Mouse (Mus musculus) spleen, embryonic (tissue): ENCODE data around the gene Cers5.

ENCODE experiments used
- CTCF ChIA-PET: fragments of 350-600 bp; sonication (Branson Sonifier 250); formaldehyde crosslinking; loops from one replicate; lab custom pipeline; 2022; lab: Charles Lee

Gene Cers5

DNA sequence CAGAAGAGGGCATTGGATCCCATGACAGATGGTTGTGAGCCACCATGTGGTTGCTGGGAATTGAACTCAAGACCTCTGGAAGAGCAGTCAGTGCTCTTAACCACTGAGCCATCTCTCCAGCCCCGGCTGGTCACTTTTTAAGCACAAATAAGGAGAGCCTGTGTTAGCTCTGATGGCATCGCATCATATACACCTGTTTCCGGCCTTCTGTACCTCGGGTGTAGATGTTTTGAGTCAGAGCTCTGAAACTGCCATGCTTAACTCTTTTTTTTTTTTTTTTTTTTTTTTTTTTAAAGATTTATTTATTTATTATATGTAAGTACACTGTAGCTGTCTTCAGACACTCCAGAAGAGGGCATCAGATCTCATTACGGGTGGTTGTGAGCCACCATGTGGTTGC is 45.6 kb downstream of the Cers5 start:
- CTCF ChIA-PET: interaction anchor here (0.6 to 0.7 kb wide), 2 partner anchors 11 to 708 kb away, joined by 3 to 5 read pairs; no protein-coding TSS in a partner anchor

DNA sequence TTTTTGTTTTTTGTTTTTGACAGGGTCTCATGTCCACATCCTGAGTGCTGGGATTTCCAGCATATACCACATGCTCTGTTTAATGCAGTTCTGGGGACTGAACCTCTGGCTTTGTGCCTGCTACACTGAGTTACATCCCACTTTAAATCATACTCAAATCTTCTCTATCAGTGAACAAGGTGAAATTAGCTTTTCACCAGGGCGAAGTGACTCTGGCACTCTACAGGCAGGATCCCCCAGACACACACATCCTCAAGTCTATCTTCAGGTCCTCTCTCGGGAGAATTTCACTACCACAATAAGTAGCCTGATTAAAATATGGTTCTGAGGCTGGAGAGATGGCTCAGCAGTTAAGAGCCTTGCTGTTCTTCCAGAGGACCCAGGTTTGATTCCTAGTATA is 46.1 kb downstream of the Cers5 start:
- CTCF ChIA-PET: interaction anchor here (0.6 to 0.7 kb wide), 2 partner anchors 11 to 709 kb away, joined by 3 to 5 read pairs; no protein-coding TSS in a partner anchor

DNA sequence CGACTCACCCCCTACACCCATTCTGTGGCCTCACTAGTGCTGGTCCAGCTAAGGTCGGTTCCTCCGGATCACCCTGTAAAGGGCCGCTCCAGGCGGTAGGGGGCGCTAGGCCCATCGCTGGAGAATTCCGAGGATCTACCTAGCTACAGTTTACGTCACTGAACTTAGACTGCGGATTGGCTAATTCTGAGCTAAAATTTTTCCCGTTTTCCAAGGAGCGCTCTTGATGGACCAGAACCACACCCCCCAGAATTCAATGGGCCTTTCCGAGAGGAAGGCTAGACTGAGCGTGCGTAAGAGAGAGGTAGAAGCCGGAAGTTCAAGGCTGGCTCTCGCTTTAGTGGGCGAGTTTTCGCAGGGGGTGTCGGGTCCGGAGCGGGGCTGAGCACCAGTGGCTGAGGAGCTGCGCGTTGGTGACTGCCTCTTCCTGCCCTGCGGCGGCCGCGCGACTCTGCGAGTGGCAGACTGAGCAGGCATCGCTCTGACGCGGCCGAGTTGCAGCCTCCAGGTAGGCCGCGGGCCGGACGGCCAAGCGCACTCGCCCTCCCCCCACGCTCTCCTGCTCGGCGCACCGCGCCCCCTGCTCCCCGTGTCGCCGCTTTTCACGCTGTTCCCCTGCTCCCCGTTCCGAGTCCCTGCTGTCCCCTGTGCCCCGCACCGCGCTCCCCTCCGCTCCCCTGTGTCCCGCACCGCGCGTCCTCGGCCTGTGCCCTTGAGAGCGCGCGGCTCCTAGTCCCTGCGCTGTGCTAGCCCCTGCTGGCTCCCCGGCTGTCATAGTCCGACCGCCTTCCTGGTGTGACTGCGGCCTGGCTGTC is 47.1 kb downstream of the Cers5 start, which contains the start of gene Cox14:
Gene Cox14 (plus strand): TSS at position 278 of the 815 bp plus-strand sequence.
- CTCF ChIA-PET: interaction anchor here (0.6 to 1.1 kb wide), 2 partner anchors 53 to 1159 kb away, joined by 3 read pairs; no protein-coding TSS in a partner anchor

DNA sequence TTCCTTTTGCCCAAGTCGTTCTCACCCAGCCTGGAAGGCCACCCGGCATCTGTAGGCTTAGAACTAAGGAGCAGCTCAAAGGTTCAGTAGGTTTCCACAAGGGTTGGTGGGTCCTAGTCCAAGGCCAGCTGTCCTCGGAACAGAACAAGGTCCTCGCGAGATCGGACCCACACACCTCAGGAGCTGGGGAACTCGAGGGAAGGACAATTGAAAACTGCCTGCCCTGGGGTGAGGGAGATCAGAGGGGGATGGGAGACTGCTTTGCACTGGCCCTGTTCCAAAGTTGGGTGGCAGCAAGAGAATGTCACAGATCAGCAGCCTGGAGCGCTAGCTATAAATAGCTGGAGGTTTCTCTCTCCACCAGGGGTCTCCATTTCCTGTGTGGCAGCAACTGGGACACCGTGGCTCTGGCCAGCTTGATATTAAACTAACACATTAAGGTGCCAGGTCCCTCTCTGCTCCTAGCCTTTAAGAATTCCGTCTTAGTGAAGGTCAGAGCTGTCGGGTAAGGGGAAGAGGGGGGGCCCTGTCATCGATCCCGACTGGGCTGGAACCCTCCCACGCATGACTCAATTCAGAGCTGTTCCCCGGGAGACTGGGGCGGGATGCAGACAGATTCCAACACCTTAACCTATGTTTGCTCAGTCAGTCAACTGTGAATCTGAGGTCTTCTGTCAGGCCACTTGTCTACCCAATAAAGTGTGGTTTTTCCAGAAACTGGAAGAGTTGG is 48.2 kb downstream of the Cers5 start:
- CTCF ChIA-PET: interaction anchor here (1.1 kb wide), 1 partner anchor 54 kb away, joined by 3 read pairs; no protein-coding TSS in a partner anchor

DNA sequence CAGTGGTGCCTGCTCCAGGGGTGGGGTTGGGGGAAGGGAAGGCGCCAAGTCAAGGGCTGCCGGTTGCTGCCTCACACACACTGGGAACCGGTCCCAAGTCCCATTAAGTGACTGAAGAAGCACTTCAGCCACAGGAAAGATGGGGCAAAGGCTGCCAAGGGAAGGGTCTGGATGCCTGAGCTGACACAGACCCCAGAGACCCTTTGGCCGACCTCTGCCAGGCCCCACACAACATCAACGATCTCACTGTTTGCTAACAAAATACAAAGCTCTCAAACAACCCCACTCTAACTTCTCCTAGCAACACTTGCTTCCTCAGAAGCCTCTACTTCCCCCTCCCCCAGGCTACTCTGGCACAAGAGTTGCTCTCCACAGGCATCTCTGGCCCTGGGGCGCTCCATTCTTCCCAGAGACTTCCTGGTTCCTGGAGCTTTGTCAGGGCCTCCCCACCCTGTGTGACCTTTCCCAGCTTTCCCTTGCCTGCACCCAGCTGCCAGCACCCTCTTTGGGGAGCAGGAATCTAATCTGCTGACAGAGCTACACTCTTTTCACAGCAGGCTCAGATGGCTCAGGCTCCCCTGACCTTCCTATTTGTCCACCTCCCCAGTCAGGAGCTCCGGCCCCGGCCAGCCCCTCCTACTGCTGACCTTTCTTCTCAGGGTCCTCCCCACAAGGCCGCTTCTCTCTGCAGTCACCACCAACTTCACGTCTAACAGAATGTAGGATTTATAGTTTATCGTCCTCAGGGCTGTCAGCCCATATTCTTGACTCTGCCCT is 49.0 kb downstream of the Cers5 start:
- CTCF ChIA-PET: no interaction called here

DNA sequence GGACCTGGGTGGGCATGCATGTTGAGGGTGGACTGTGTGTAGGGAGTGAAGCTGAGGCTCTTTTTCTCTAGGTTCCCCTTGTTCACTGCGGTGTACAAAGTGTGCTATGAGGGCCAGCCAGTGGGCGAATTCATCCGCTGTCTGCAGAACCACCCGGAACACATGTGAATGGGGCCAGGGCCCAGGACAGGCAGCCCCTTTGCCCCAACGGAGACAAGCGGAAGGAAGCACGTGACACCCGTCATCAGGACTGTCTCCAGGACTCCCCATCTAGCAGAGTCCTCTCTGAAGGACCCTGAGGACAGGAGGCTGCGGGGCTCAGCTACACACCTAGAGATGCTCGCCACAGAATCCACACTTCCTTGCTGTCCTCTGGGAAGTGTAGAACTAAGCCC is 49.6 kb downstream of the Cers5 start:
- CTCF ChIA-PET: no interaction called here

DNA sequence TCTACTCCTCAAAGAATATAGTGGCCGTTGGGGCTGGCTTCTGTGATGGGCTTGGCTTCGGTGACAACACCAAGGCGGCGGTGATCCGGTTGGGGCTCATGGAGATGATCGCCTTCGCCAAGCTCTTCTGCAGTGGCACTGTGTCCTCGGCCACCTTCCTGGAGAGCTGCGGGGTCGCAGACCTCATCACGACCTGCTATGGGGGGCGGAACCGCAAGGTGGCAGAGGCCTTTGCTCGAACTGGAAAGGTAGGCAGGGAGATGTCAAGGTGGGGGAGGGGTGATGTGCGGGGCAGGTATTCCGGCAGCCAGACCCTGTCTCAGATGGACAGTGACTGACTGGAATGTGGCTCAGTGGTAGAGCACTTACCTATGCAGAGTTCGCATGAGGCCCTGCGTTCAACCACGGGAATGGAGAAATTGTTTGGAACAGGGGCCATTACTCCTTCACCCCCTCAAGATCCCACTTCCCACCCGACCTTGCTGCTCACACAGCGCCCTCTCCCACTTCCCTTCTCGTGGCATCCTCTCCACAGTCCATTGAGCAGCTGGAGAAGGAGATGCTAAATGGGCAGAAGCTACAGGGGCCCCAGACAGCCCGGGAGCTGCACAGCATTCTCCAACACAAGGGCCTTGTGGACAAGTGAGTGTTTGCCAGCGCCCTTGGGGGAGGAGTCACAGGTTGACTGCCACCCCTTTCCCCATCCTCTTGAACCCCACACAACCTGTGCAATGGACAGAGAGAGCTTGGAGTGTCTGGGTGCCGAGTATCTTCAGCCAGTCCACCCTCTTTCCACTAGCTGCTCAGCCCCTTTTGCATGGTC is 50.6 kb downstream of the Cers5 start:
- CTCF ChIA-PET: no interaction called here

DNA sequence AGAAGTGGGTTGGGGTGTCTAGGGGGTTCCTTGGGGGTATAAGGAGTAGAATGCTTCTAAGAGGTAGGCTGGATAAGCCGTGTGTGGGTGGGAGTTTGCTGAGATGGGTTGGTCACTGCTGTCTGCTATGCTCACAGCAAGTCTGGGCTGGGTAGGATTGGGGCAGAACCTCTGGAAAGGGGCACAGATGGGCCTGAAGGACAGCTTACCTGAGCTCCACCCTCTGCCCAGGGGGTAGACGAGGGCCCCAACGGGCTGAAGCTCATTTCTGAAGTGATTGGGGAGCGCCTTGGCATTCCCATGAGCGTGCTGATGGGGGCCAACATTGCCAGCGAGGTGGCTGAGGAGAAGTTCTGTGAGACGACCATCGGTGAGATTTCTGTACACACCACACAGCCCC is 52.8 kb downstream of the Cers5 start:
- CTCF ChIA-PET: interaction anchor here (0.6 kb wide), 2 partner anchors 13 to 325 kb away, joined by 5 to 11 read pairs; no protein-coding TSS in a partner anchor

DNA sequence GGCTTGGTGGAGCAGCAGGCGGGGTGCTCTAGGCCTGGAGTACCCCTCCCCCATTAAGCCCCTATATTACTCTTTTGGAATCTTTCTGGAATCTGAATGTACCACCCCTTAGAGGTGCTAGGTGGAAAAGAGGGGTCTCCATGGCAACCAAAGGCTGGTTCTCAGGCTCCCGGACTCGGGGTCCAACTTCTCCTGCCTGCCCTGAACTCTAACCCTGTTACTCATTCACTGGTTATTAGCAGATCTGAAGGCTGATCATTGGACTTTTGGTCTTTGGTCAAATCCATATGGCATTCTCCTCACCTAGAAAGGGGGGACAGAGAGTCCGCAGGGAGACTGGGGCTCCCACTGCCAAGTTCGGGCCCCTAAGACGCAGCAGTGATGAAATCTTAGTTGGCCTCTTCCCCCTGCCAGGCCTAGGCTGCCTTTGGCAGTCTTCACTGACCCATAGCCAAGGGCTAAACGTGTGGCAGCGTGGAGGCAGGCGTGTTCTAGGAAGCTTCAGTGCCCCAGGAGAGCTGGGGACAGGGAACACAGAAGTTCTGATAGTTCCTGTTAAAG is 54.1 kb downstream of the Cers5 start:
- CTCF ChIA-PET: no interaction called here

DNA sequence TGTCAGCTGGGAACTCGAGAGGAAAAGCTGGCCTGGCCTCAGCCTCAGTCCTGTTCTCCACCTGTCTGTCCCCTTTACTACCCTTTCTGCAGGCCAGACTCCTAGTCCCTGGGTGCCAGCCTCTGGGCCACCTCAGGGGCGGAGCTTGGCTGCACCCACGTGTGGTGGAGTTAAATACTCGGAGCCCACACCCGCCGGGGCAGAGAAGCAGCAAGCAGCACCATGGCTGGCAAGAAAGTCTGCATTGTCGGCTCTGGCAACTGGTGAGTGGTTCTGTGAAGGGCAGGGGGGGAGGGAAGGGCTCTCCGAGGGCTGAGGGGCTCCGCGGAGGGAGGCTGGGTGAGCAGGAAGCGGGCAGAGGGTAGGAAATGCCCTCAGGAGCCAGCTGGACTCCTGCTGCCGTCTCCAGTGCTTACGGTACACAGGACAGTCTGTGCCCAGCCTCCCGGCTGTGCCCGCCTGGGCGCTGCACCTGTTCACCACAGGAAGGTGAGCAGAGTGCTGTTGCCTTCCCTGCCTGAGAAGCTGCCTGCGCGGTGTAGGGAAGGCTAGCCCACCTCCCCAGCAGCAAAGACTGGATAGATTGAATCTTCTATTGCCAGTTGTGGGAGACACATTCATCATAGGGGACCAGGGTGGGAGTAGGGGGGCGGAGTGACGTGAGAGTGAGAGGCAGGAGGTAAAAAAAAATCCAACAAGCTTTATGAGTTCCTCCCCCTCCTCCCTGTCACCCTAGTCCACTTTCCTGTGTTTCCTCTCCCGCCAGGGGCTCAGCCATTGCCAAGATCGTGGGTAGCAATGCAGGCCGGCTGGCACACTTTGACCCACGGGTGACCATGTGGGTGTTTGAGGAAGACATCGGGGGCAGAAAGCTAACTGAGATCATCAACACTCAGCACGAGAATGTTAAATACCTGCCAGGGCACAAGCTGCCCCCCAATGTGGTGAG is 55.0 kb downstream of the Cers5 start, which contains the start of gene Gpd1:
Gene Gpd1 (plus strand): TSS at position 130 of the 949 bp plus-strand sequence.
- CTCF ChIA-PET: interaction anchor here (0.5 to 0.6 kb wide), 2 partner anchors 12 to 180 kb away, joined by 3 to 4 read pairs; no protein-coding TSS in a partner anchor

DNA sequence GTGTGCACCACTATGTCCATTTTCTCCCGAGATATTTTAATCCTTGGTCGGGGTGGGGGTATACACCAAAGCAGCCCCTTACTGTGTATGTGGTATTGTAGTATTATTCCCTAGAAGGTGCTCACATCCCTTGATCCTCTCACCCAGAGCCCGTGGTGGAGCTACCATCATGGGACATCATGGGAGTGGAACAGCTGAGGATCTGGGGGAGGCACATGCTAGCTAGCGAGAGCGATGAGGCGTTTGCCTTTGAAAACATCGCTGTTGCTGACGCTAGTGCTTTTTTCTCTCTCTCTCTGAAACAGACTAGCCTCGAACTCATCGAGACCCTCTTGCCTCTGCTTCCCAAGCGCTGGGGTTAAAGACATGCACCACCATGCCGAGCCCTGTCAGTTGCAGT is 55.9 kb downstream of the Cers5 start:
- CTCF ChIA-PET: interaction anchor here (0.6 kb wide), 1 partner anchor 11 kb away, joined by 3 read pairs; no protein-coding TSS in a partner anchor

DNA sequence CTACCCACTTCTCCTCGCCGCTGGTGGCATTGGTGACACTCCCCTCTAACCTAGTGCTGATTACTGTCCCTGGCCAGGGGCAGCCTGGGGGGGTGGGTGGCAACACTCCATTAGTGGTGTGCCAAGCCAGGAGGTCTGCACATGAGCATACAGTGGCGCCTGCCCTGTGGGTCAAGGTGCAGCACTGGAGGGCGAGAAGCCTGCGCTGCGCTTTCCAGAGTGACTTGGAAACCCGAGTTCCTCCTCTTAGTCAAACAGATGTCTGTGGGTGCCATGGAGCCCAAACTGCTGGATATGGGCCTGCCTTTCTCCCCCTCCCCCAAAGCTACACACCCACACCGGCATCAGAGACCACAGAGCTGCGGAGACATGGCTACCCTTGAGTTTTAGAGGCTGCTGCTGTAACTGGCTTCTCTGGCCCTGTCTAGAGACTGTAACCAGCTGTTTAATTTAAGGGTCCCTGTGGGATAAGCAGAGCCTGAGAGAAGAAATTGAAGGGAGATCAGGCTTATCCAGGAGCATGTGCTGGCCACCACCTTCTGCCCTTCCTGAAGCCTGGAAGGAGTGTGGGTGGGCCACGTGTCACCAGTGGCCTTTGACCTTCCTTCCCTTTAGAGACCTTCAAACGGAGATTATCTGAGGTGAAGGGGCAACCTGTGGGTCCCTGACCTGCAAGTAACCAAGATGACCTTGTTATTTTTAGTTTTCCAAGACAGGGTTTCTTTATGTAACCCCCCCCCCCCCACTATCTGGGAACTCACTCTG is 56.5 kb downstream of the Cers5 start:
- CTCF ChIA-PET: interaction anchor here (0.6 to 1.1 kb wide), 4 partner anchors 11 to 175 kb away, joined by 3 to 5 read pairs (median 4); no protein-coding TSS in a partner anchor

DNA sequence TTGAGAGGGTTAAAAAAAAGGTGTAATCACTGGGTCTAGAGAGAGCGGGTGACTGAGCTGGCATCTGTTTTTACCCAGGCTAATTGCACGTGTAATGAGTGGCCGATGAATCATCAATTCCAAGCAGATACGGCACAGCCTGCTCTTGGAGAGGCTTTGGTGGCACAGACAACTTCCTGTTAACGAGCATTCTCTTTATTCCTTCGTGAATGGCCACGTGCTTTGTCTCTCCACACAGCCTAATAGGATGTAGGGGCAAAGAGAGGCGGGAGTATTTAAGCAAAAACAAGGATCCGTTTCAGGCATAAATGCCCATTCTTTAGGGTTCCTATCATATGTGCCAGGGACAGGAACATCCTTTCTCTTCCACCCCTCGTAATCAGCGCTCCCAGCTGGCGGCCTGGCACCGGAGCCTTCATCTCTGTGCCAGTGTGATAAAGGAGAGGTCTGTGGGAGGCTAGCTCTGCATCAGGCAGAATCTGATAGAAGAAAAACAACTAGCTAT is 57.3 kb downstream of the Cers5 start:
- CTCF ChIA-PET: interaction anchor here (1.0 to 1.1 kb wide), 2 partner anchors 63 to 176 kb away, joined by 3 to 4 read pairs; no protein-coding TSS in a partner anchor

DNA sequence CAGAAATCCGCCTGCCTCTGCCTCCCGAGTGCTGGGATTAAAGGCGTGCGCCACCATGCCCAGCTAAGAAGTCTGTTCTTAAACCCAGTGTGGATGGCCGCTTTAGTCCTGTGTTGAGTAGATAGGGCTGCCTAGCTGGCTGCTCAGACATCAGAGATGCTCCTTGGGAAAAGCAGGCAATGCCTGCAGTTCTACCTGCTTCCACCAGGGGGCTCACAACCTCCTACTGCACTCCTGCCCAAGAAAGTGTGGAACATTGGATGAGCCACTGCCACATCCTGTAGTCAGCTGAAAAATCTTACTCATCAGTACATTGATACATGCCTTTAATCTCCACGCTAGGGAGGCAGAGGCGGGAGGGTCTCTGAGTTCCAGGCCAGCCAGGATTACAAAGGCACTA is 57.8 kb downstream of the Cers5 start:
- CTCF ChIA-PET: interaction anchor here (0.6 to 1.1 kb wide), 3 partner anchors 9 to 100 kb away, joined by 4 to 5 read pairs (median 4); no protein-coding TSS in a partner anchor

DNA sequence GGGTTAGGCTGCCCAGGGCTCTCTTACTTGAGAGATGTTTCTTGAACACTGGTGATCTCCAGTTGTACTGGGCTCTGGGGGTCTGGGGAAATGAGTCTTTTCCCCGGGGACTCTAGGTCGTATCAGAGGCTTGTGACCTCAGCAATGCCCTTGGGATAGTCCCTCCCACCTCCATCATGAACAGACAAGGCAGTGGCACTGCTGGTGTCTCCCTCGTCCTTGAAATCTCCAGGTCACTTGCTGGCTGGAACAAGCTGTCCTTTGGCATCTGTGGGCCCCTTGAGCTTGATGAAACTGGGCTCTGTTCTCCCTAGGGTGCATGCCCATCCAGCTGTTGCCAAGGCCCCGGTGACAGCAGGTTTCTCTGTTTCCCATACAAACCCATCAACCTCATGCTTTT is 58.5 kb downstream of the Cers5 start:
- CTCF ChIA-PET: interaction anchor here (0.6 to 0.9 kb wide), 2 partner anchors 8 to 101 kb away, joined by 4 to 5 read pairs; no protein-coding TSS in a partner anchor

DNA sequence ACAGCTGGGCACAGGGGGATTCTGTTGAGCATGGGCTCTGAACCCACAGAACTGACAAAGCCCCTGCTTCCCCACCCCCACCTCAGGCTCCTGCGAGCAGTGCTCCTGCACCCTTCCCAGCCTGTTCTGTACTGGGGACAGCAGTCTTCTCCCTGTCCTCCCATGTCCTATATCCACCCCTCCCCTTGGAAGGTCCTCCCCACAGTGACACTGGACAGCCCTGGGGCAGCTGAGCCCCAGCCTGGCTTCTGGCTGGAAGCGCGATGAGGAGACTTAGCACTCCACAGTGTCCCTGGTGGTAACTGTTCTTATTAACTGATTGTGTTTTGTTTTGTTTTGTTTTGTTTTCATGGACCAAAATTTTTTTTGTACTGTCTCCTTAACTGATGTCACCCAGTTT is 59.1 kb downstream of the Cers5 start:
- CTCF ChIA-PET: no interaction called here
